Mouse (Mus musculus): ENCODE measurements around the gene Ocm. TPM values are rescaled to one million over a fixed set of nuclear protein-coding genes. Genes with fewer than 3 reads are reported as not detected.
A peak's percentile ranks its signal among the peaks of the same experiment; 100 is the strongest.

Ocm gene
- total RNA-seq (2021): 1 to 10 TPM; 1.9 to 2.2 TPM
- long read RNA-seq, experiment 1, partial matches to known transcripts: 0 of 3 reads
- long read RNA-seq, experiment 1, other reads (novel, unspliced or antisense): 3 of 3 reads
- long read RNA-seq, experiment 2: 0 reads

- intact Hi-C loops (cut with DNase I): no loop called here
- no peak for DNase-seq (ENCODE audit: low spot score in 2 of 2)
Measured at GRCm38 (mm10) chr5:144026620-144027263, at the start of gene Ocm. Gene Ocm (minus strand): TSS chr5:144026670.

GRCm38 (mm10) chr5:144071249-144071648 lies 44.8 kb upstream of the Ocm start:
- DNase-seq (ENCODE audit: low spot score in 2 of 2): no peak
- intact Hi-C loops (cut with DNase I): no loop called here

- intact Hi-C loops (cut with DNase I): no loop called here
- DNase-seq (ENCODE audit: low spot score in 2 of 2): no peak
Measured at GRCm38 (mm10) chr5:144070064-144070463, 43.6 kb upstream of the Ocm start.

DNA sequence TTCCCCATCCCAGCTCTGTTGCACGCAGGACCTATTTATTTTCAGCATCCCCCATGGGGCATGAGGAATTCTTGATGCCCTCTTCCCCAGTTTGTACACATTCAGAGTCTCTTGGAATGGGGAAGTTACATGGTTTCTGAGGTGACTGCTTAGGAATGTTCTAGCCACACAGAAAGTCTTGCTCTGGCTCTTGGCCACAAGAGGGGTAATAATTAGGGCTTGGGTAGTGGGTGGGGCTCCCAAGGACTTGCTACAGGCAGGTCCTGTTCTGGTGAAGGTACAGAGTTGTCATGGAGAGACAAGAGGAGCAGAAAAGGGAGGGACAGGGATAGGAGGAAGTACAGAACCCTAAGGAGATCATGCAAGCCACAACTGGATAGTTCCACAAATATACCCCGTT lies 39.6 kb upstream of the Ocm start:
- DNase-seq (ENCODE audit: low spot score in 2 of 2): no peak
- intact Hi-C loops (cut with DNase I): no loop called here

DNA sequence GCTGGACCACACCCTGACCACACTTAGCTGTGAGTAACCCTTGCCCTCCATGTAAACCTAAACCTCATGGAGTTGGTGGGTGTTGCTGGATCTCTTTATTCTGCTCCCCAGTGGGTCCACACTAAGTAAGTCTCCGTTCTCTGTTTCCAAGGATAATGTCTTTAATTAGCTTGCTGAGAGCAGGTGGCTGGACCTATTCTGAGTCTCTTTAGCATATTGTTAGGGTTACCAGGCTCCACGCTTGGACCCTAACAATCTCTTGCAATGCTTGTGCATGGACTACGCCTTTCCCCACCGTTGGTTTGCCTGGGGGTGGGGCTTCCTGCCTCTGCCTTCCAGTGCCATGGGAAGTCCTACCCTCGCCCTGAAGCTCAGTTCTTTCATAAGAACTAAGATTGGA lies 37.6 kb upstream of the Ocm start:
- no peak for DNase-seq (ENCODE audit: low spot score in 2 of 2)
- intact Hi-C loops (cut with DNase I): no loop called here

DNA sequence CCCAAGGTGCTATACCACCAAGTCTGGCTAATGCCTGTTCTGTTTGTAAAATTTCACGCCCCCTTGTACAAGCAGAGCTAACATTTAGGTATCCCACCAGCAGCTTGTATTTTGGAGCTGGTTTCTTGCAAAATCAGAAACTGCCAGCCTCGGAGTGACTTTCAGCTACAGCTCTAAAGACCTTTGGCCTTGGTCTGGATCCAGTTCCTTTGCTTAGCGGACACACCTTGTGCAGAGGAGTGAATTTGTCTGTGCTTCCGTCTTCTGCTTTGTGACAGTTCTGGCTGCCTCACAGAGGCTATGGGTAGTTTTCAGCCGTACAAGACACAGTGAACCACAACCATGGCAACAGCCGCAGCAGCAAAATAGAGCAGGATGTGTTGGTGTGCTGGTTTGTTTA lies 27.9 kb upstream of the Ocm start:
- DNase-seq (ENCODE audit: low spot score in 2 of 2): no peak
- intact Hi-C loops (cut with DNase I): no loop called here

DNA sequence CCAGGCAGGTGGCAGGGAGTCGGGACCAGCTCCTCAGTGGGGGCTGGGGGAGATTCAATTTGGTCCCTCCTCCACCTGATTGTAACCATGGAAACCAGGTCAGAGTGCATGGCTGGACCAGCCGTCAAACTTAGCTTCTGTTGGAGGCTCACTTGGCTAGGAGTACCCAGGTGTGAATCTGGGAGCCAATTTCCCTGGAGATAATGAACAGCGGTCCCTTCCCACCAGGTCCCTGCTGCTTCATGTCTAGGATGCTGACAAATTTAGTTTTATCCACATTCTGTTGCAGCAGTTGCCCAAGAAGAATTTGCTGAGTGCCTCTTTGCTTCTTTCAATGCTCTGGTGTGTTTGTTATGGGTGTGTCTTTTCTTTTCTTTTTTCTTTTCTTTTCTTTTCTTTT lies 27.0 kb upstream of the Ocm start:
- intact Hi-C loops (cut with DNase I): no loop called here
- DNase-seq (ENCODE audit: low spot score in 2 of 2): peak in 1 of 2 experiments; percentile 45

DNA sequence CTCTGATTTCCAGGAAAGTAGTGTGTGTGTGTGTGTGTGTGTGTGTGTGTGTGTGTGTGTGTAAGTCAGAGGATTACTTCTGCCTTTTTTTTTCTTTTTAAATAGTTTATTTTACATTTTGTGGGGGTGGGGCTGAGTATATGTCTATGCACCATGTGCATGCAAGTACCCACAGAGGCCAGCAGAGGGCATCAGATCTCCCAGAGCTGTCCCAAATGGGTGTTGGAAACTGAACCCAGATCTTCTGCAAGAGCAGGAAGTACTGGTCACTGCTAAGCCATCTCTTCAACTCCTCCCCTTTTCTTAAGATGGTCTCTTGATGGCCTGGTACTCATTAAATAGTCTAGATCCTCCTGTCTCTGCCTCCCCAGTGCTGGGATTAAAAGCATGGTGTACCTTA lies 24.8 kb upstream of the Ocm start:
- no peak for DNase-seq (ENCODE audit: low spot score in 2 of 2)

DNA sequence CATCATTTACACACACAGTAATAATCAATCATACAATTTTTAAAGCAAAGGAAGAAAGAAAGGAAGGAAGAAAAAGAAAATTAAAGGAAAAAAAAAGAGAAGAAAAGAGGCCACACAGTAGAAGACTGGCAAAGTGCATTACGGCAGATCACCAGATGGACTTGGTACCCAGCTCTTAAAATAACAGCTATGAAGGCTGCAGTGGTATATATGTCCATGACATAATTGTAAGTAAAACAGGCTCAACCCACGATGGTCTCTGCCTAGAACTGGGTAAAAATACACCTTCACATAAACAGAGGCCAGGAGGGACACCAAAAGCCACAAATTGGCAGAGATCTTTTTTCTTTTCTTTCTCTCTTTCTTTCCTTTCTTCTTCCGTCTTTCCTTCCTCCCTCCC lies 23.4 kb upstream of the Ocm start:
- no peak for DNase-seq (ENCODE audit: low spot score in 2 of 2)
- intact Hi-C loops (cut with DNase I): loop anchor here (5.0 kb wide), 1 partner anchor 32 kb away; no protein-coding TSS in a partner anchor

More for the DNA sequence above, 24.8 kb upstream of the Ocm start:
- intact Hi-C loops (cut with DNase I): no loop called here

DNA sequence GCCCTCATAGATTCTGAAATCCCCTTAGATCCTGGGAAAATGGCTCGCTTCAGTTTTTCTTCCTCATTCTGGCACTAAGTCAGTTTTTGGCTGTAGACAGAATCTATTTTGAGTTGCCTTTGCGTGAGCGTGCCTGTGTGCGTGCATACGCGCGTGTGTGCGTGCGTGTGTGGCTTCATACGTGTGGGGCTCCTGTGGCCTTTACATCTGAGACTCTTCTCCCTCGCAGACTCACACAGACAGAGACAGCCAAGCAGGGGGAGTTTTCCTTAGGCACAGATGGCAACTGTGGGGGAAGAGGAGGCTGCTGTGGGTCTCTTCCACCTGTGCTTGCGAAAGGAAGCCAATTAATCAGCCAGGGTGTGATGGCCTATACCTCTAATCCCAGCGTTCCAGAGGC lies 20.9 kb upstream of the Ocm start:
- intact Hi-C loops (cut with DNase I): loop anchor here (5.0 kb wide), 1 partner anchor 35 kb away; no protein-coding TSS in a partner anchor
- DNase-seq (ENCODE audit: low spot score in 2 of 2): peak; percentile 57 to 86

- intact Hi-C loops (cut with DNase I): loop anchor here (5.0 kb wide), 1 partner anchor 59 kb away; the partner anchor contains the start of gene Lmtk2
- peak in 1 of 2 experiments; percentile 42 for DNase-seq (ENCODE audit: low spot score in 2 of 2)
Measured at GRCm38 (mm10) chr5:144043166-144043565, 16.7 kb upstream of the Ocm start.

DNA sequence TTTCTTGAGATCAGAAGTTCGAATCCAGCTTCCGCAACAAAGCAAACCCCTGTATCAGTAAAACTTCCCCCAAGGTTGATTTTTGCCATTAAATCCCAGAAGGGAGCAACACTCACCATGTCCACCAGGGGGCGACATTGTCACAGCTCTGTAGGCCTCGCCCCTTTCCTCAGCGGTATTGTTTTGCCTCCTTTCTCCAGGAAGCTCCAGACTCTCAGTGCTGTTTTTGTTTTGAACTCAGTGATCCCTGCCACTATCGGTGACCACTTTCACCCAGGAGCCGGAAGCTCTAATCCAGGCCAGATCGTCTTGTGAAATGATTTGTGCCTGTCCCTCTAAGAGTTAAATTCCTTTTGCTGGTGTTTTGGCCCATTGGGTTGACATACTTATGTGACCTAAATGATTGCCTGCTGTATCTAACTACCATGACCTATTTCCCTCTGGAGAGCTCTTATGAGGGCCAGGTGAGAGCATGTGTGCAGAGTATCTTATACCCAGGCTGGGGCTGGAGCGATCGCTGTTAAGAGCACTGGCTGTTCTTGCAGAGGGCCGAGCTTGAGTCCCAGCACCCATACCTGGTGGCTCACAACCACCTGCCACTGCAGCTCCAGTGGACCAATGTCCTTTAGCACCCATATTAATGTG lies 14.4 kb upstream of the Ocm start:
- intact Hi-C loops (cut with DNase I): loop anchor here (1.0 to 5.0 kb wide), 2 partner anchors 61 to 113 kb away; partner anchors contain the start of gene Lmtk2
- DNase-seq (ENCODE audit: low spot score in 2 of 2): peak; percentile 71 to 82

DNA sequence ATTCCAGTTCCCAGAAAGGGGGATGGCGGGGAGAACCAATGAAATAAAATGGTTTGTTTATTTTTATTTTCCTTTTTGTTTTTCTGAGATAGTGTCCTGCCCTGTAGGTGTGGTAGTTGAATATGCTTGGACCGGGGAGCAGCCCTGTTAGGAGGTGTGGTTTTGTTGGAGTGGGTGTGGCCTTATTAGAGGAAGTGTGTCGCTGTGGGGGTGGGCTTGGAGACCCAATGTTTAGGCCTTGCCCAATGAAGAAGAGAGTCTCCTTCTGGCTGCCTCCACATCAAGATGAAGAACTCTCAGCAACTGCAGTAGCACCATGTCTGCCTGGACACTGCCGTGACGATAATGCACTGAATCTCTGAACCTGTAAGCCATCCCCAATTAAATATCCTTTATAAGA lies 13.4 kb upstream of the Ocm start:
- DNase-seq (ENCODE audit: low spot score in 2 of 2): no peak
- intact Hi-C loops (cut with DNase I): loop anchor here (1.0 to 5.0 kb wide), 2 partner anchors 62 to 114 kb away; partner anchors contain the start of gene Lmtk2

GRCm38 (mm10) chr5:144039156-144039675 lies 12.7 kb upstream of the Ocm start:
- intact Hi-C loops (cut with DNase I): no loop called here
- no peak for DNase-seq (ENCODE audit: low spot score in 2 of 2)

- intact Hi-C loops (cut with DNase I): no loop called here
- DNase-seq (ENCODE audit: low spot score in 2 of 2): no peak
Measured at GRCm38 (mm10) chr5:144036952-144037351, 10.5 kb upstream of the Ocm start.

DNA sequence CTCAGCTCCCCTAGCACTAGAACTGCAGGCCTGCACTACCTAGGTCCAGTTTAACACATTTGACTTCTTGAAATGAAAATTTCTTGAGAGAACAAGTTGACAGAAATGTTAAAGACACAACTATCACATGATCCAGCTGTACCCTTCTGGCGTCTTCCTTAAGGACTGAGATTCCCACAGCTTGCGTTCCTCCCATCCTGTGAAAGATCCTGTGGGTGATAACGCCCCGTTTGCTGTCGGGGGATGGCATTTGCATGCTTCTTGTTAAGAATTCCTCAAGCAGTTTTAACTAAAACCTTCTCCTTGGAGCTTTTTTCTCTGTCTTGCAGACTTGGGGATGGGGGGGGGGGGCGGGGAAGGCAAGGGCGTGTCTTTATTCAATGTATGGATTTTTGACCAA lies 8.1 kb upstream of the Ocm start:
- intact Hi-C loops (cut with DNase I): no loop called here
- DNase-seq (ENCODE audit: low spot score in 2 of 2): peak; percentile 39 to 51

GRCm38 (mm10) chr5:144032491-144032890 lies 6.0 kb upstream of the Ocm start:
- no peak for DNase-seq (ENCODE audit: low spot score in 2 of 2)
- intact Hi-C loops (cut with DNase I): no loop called here

DNA sequence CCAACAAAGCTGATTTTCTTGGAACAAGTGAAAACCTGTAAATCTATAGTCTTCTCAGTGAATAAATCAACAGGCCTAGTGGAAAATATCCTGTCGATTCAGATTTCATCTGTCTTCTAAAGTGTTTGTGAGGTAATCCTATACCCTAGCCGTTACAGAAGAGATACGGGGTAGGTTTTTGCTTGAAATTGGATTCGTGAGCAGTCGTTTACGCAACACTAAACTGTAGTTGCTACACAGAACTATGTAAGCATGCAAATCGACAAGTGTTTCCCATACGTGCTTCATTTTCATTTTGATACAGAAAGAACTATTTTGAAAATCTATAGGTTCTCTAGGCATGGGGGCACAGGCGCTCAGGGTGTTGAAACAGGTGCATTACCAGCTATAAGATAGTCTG lies 10.6 kb downstream of the Ocm start:
- intact Hi-C loops (cut with DNase I): no loop called here
- no peak for DNase-seq (ENCODE audit: low spot score in 2 of 2)

GRCm38 (mm10) chr5:144015312-144015650 lies 11.2 kb downstream of the Ocm start:
- no peak for DNase-seq (ENCODE audit: low spot score in 2 of 2)
- intact Hi-C loops (cut with DNase I): no loop called here

GRCm38 (mm10) chr5:144014551-144015311 lies 11.7 kb downstream of the Ocm start, which contains the start of gene Ccz1:
Gene Ccz1 (minus strand): TSS chr5:144014877.
- peak; percentile 78 to 80 for DNase-seq (ENCODE audit: low spot score in 2 of 2)
- intact Hi-C loops (cut with DNase I): no loop called here

Measured in left cerebral cortex, postnatal 14 days (tissue).